Mouse (Mus musculus) heart, embryonic 15.5 days (tissue): ENCODE data around the gene Apba3. TPM values are rescaled to one million over a fixed set of nuclear protein-coding genes. Genes with fewer than 3 reads are reported as not detected.
A peak's percentile ranks its signal among the peaks of the same experiment; 100 is the strongest.

Experiments
- ATAC-seq: fragments of 200-750 bp; cut with Nextera tagmentation; replicated peaks from 2 replicates; pipeline ENCODE4 v1.8.0; 2017; ENCODE audit warnings: low read depth, moderate TSS enrichment; ENCODE audit not compliant: insufficient number of reproducible peaks, insufficient read depth, low FRiP score
- H3K27ac ChIP-seq: fragments of 300-500 bp; sonication (generic); 2 replicates; pipeline ENCODE4 v1.5.1; 2015; ENCODE audit warnings: mild to moderate bottlenecking, inconsistent platforms
- H3K27me3 ChIP-seq: fragments of 300-500 bp; sonication (generic); 2 replicates; pipeline ENCODE4 v1.6.1; 2015; ENCODE audit warnings: inconsistent platforms
- H3K36me3 ChIP-seq: fragments of 300-500 bp; sonication (generic); 2 replicates; pipeline ENCODE4 v1.6.1; 2015; ENCODE audit warnings: mild to moderate bottlenecking, inconsistent platforms
- H3K4me1 ChIP-seq: fragments of 300-500 bp; sonication (generic); replicated peaks from 2 replicates; pipeline ENCODE4 v1.6.1; 2015; ENCODE audit warnings: inconsistent platforms
- H3K4me2 ChIP-seq: fragments of 300-500 bp; sonication (generic); 2 replicates; pipeline ENCODE4 v1.6.1; 2015; ENCODE audit warnings: inconsistent platforms, mild to moderate bottlenecking, moderate library complexity
- H3K4me3 ChIP-seq: fragments of 300-500 bp; sonication (generic); 2 replicates; pipeline ENCODE4 v1.5.1; 2015; ENCODE audit warnings: mild to moderate bottlenecking, inconsistent platforms
- H3K9ac ChIP-seq: fragments of 300-500 bp; sonication (generic); 2 replicates; pipeline ENCODE4 v1.6.1; 2015; ENCODE audit warnings: mild to moderate bottlenecking, inconsistent platforms
- H3K9me3 ChIP-seq: fragments of 300-500 bp; sonication (generic); replicated peaks from 2 replicates; pipeline ENCODE4 v1.6.1; 2016; ENCODE audit warnings: inconsistent platforms
- WGBS: fragments of 180-500 bp; shearing (Covaris S2); methylation state at CpG from one replicate; pipeline ENCODE4 v1.1.7; 2015; ENCODE audit warnings: mixed read lengths; 5-methylcytosine and 5-hydroxymethylcytosine counted together
- polyA plus RNA-seq: library from polyadenylated mRNA; unstranded; fragments of >200 nt; fragmentation: Nextera tagmentation; extraction: Ambion mirVana; gene quantifications from 2 replicates; pipeline ENCODE4 v1.2.1, GENCODE M21; 2015

Apba3 gene
- polyA plus RNA-seq, 1 experiment from 2014 or later: 42.3 TPM

- no peaks in the 10 kb centered on the region for H3K9me3 ChIP-seq
- H3K9ac ChIP-seq: no peak overlapping the region
- H3K36me3 ChIP-seq: no peaks in the 10 kb centered on the region
- no peak overlapping the region for H3K27ac ChIP-seq
- no peak overlapping the region for H3K4me3 ChIP-seq
- no peak for ATAC-seq
- H3K27me3 ChIP-seq: peaks cover 42% of the 10 kb centered on the region
- no peak overlapping the region for H3K4me2 ChIP-seq
- 78% methylated on average over 6 of the region's 6 CpGs for WGBS
- H3K4me1 ChIP-seq: peaks cover 26% of the 10 kb centered on the region
These were observed 32.6 kb upstream of the Apba3 start for GRCm38 (mm10) chr10:81234206-81234605.

DNA sequence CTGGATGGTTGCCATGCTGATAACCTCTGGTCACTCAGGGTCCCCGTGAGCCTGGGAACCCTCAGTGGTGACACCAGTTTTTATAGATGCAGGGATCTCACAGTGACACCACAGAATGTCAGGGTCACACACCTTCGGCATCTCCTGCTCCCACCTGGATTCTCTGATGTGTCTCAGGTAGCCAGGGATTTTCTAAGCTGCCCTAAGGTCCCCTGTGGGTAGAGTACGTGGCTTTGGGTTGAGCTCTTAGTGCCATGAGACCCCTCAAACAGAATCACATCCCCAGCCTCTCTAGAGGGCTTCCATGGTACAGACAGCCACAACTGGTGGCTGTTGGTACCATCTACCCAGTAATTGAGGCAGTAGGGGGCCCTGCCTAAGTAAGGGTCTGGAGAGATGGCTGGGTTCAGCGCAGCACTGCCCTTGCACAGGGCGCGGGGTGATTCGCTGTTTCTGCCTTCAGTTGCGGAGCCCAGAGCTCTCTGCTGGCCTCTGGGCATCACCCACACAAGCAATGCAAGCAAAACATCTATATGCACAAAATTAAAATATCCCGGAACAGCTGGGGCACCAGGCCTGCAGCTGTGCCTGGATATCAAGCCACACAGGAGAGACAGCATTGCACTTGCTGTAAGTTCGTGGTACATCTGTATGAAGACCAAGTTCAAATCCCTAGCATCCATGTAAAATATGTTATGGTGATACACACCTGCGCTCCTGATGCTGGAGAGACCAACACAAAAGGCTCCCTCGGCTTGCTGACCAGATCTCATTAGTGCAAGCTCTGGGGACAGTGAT, 30.1 kb upstream of the Apba3 start:
- Histone ChIP-seq H3K27me3 (peaks cover 42% of the 10 kb centered on the region), H3K4me3 (no peak overlapping the region), H3K4me2 (no peak overlapping the region), H3K36me3 (no peaks in the 10 kb centered on the region), H3K9me3 (no peaks in the 10 kb centered on the region), H3K9ac (no peak overlapping the region), H3K4me1 (peaks cover 22% of the 10 kb centered on the region), H3K27ac (no peak overlapping the region)
- ATAC-seq: no peak
- 84% methylated on average over 12 of the region's 12 CpGs for WGBS

DNA sequence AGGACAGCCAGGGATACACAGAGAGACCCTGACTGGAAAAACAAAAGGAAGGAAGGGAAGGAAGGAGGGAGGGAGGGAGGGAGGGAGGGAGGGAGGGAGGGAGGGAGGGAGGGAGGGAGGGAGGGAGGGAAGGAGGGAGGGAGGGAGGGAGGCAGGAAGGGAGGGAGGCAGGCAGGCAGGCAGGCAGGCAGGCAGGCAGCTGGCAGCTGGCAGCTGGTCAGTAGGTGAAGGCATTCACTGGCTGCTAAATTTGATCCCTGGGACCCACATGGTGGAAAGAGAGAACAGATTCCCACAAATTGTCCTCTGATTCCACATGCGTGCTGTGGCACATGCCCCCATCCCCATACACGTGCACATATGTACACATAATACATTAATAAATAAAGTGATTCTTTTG, 28.1 kb upstream of the Apba3 start:
- H3K9me3 ChIP-seq: no peaks in the 10 kb centered on the region
- no peak for ATAC-seq
- H3K4me2 ChIP-seq: no peak overlapping the region
- no peak overlapping the region for H3K4me3 ChIP-seq
- no peak overlapping the region for H3K27ac ChIP-seq
- peaks cover 11% of the 10 kb centered on the region for H3K4me1 ChIP-seq
- H3K9ac ChIP-seq: no peak overlapping the region
- H3K36me3 ChIP-seq: no peaks in the 10 kb centered on the region
- peaks cover 51% of the 10 kb centered on the region for H3K27me3 ChIP-seq
- 74% methylated on average over 2 of the region's 2 CpGs for WGBS

DNA sequence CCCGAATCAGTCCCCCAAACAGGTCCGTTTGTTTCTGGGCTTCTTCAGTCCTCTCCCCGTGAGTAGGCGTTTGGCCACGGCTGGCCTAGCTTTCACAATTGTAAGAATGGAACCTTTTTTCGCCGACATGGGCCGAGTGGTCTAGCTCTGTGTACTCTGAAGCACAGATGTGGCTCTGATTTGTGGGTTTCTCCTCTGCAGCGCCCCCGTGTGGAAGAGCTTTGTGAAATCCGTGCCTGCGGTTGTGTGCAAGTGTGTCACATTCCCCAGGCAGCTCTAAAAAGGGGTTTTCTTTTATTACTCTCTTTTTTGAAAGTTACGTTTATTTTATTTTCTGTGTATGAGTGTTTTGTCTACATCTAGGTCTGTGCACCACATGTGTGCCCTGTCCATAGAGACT, 25.9 kb upstream of the Apba3 start:
- no peak overlapping the region for H3K27ac ChIP-seq
- H3K4me1 ChIP-seq: peaks cover 17% of the 10 kb centered on the region
- H3K9ac ChIP-seq: no peak overlapping the region
- 26% methylated on average over 13 of the region's 13 CpGs for WGBS
- H3K27me3 ChIP-seq: peaks cover 60% of the 10 kb centered on the region
- H3K4me2 ChIP-seq: no peak overlapping the region
- no peaks in the 10 kb centered on the region for H3K9me3 ChIP-seq
- H3K36me3 ChIP-seq: no peaks in the 10 kb centered on the region
- no peak for ATAC-seq
- no peak overlapping the region for H3K4me3 ChIP-seq

DNA sequence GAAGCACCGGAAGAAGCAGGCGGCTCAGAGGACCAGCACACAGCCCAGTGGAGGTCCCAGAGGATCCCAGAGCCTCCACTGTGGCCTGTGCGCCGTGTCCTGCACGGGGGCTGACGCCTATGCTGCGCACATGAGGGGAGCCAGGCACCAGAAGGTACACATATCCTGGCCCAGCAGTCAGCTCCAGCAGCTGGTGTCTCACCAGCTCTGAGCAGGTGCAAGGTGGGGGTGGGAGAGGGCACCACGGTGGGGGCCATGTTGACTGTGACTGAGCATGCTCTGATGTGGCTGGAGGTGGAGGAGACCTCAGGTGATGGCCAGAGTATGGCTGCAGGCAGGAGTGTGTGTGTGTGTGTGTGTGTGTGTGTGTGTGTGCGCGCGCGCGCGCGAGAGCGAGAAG, 24.7 kb upstream of the Apba3 start:
- Histone ChIP-seq H3K9me3 (no peaks in the 10 kb centered on the region), H3K9ac (no peak overlapping the region), H3K36me3 (no peaks in the 10 kb centered on the region), H3K4me3 (no peak overlapping the region), H3K27me3 (peaks cover 60% of the 10 kb centered on the region), H3K4me1 (peaks cover 17% of the 10 kb centered on the region), H3K4me2 (no peak overlapping the region), H3K27ac (no peak overlapping the region)
- WGBS: 91% methylated on average over 16 of the region's 16 CpGs
- ATAC-seq: no peak

DNA sequence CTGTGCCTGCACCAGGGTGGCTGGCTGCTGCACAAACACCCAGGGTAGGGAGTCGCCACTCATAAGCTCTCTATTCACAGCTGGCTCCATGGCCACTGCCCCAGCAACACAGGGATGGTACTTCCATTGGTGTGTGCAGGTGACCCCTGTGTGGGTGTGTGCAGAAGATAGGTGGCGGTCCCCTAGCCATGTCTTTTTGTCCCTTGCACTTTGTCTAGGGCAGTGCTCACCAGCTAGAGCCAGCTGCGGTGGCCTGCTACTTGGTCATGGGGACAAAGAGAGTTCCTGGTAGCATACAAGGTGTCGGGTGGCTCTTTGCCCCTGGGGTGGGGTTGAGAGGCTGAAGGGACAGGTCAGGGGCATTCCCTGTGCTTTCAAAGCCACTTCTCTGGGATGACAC, 22.6 kb upstream of the Apba3 start:
- Histone ChIP-seq H3K4me1 (peaks cover 17% of the 10 kb centered on the region), H3K4me2 (no peak overlapping the region), H3K9ac (no peak overlapping the region), H3K36me3 (no peaks in the 10 kb centered on the region), H3K9me3 (no peaks in the 10 kb centered on the region), H3K27me3 (peaks cover 49% of the 10 kb centered on the region), H3K27ac (no peak overlapping the region), H3K4me3 (no peak overlapping the region)
- 71% methylated on average over 4 of the region's 4 CpGs for WGBS
- no peak for ATAC-seq

GRCm38 (mm10) chr10:81244595-81244994, 22.2 kb upstream of the Apba3 start:
- no peaks in the 10 kb centered on the region for H3K9me3 ChIP-seq
- H3K4me3 ChIP-seq: no peak overlapping the region
- H3K27ac ChIP-seq: no peak overlapping the region
- WGBS: 9% methylated on average over 17 of the region's 17 CpGs
- no peaks in the 10 kb centered on the region for H3K36me3 ChIP-seq
- H3K4me1 ChIP-seq: peaks cover 17% of the 10 kb centered on the region
- H3K4me2 ChIP-seq: no peak overlapping the region
- peaks cover 44% of the 10 kb centered on the region for H3K27me3 ChIP-seq
- ATAC-seq: no peak; the same call in 1 of the 2 replicates
- no peak overlapping the region for H3K9ac ChIP-seq

DNA sequence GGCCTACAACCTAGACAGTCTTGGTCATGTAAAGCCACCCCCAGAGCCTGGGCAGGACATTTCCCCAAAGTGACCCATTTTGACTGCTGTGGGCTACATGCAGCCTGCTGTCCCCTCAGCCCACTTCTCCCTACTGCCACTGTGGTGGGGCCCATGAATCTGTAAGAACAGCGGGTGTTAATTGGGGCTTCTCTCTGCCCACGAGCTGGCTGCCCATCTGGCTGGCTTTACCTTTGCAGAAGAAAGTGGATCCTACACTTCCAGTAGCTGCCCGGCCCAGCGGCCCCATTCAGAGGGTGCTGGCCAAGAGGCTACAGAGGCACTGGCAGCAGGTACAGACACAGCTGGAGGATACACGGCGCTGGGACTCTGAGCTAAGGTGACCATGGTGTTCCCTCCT, 21.6 kb upstream of the Apba3 start:
- WGBS: 87% methylated on average over 6 of the region's 6 CpGs

DNA sequence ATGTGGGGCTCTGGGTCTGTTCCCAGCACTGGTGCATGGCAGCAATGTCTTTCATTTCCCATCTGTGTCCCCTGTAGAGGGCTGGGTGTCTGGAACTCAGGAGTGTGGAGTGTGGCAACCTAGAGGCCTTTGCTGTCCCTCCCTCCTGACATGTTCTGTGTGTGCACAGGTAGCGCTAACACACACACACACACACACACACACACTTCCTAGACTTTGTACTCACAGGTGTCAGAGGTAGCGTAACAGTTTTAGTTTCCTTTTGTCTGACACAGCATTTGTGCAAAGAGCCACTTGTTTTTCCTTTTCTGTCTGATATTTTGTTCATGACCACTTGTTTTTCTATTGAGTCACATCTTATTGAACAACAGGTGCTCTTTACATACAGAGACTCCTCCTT, 19.0 kb upstream of the Apba3 start:
- no peaks in the 10 kb centered on the region for H3K36me3 ChIP-seq
- H3K4me3 ChIP-seq: no peak overlapping the region
- no peak overlapping the region for H3K27ac ChIP-seq
- ATAC-seq: no peak
- no peak overlapping the region for H3K4me2 ChIP-seq
- WGBS: 98% methylated on average over 2 of the region's 2 CpGs
- H3K27me3 ChIP-seq: peaks cover 39% of the 10 kb centered on the region
- H3K9me3 ChIP-seq: no peaks in the 10 kb centered on the region
- peaks cover 12% of the 10 kb centered on the region for H3K4me1 ChIP-seq
- no peak overlapping the region for H3K9ac ChIP-seq

More for the DNA sequence above, 21.6 kb upstream of the Apba3 start:
- Histone ChIP-seq H3K36me3 (no peaks in the 10 kb centered on the region), H3K4me1 (peaks cover 11% of the 10 kb centered on the region), H3K27ac (no peak overlapping the region), H3K9me3 (no peaks in the 10 kb centered on the region), H3K4me3 (no peak overlapping the region), H3K4me2 (no peak overlapping the region), H3K27me3 (peaks cover 38% of the 10 kb centered on the region), H3K9ac (no peak overlapping the region)
- ATAC-seq: no peak

DNA sequence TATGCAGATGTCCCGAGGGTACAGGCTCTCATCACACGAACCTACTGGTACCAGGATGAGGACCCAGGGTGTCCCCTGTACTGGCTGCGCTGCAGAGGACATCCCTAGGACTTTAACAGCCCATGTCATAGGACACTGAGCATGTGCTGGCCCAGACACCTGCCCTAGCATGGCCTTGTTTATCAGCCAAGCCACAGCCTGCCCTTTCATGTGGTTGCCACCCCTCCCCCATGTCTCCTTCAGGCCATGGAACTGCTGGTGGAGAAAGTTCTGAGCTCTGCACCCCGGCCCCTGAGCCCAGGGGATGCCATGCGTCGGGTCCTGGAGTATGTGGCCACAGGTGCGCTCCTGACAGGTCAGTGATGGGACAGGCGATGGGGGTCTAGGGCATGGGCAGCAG, 17.3 kb upstream of the Apba3 start:
- WGBS: 73% methylated on average over 8 of the region's 8 CpGs
- no peak overlapping the region for H3K9ac ChIP-seq
- H3K36me3 ChIP-seq: no peaks in the 10 kb centered on the region
- ATAC-seq: no peak
- H3K27ac ChIP-seq: no peak overlapping the region
- H3K4me3 ChIP-seq: no peak overlapping the region
- H3K9me3 ChIP-seq: no peaks in the 10 kb centered on the region
- H3K4me2 ChIP-seq: no peak overlapping the region
- H3K27me3 ChIP-seq: peaks cover 42% of the 10 kb centered on the region
- H3K4me1 ChIP-seq: peaks cover 16% of the 10 kb centered on the region

GRCm38 (mm10) chr10:81252424-81253419, 14.0 kb upstream of the Apba3 start, which contains the start of gene Matk:
Gene Matk (plus strand): TSS chr10:81252935.
- Histone ChIP-seq H3K27ac (no peak within 1 kb of the TSS), H3K9me3 (no peaks in the 10 kb centered on the region), H3K4me1 (peaks cover 18% of the 10 kb centered on the region), H3K27me3 (peaks cover 66% of the 10 kb centered on the region), H3K9ac (no peak within 1 kb of the TSS), H3K4me2 (peak within 1 kb of the TSS; percentile 25; the same call in 1 of the 2 replicates), H3K36me3 (no peaks in the 10 kb centered on the region), H3K4me3 (peak within 1 kb of the TSS; percentile 11)
- 13% methylated on average over 44 of the region's 44 CpGs for WGBS
- no peak for ATAC-seq
